Mouse (Mus musculus) heart, adult 2 months (tissue): ENCODE measurements around the gene Cenpt.

Experiments used
- CTCF ChIP-seq: fragments of 200-600 bp; IDR thresholded peaks from 2 replicates; pipeline ENCODE4 v1.8.1; 2022; ENCODE audit warnings: antibody characterized with exemption, mild to moderate bottlenecking, moderate library complexity
- EP300 ChIP-seq: fragments of 200-500 bp; IDR thresholded peaks from 2 replicates; pipeline ENCODE4 v1.6.1; 2011; ENCODE audit warnings: low read depth, low read length, control low read depth; ENCODE audit not compliant: insufficient read depth
- POLR2A ChIP-seq: fragments of 200-500 bp; IDR thresholded peaks from 2 replicates; pipeline ENCODE4 v1.6.1; 2011; ENCODE audit warnings: mild to moderate bottlenecking, low read depth, low read length, control low read depth; ENCODE audit not compliant: insufficient read depth

DNA sequence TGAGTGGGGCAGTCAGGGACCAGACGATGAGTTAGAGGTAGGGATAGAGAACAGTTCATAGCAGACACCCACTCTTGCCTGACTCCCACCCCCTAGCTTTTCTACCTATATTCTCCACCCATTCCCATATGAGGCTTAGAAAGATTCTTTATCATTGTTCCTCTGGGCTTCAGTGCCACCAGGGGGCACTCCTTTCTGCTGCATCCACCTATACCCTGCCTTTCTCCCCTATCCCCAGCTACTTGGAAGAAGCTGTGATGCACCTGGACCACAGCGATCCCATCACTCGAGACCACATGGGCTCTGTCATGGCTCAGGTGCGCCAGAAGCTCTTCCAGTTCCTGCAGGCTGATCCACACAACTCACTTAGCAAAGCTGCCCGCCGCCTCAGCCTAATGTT lies 39.4 kb upstream of the Cenpt start:
- peak; percentile 62 for TF ChIP-seq CTCF
- TF ChIP-seq POLR2A = no peak
- TF ChIP-seq EP300 = no peak
